Mouse (Mus musculus) forebrain, embryonic 16.5 days (tissue): ENCODE data around the gene Fdxr. TPM values are rescaled to one million over a fixed set of nuclear protein-coding genes. Genes with fewer than 3 reads are reported as not detected.
A peak's percentile ranks its signal among the peaks of the same experiment; 100 is the strongest.

ENCODE experiments used
- ATAC-seq: fragments of 200-750 bp; cut with Nextera tagmentation; 2 replicates; pipeline ENCODE4 v1.8.0; 2017; ENCODE audit warnings: mild to moderate bottlenecking, moderate library complexity
- H3K27ac ChIP-seq: fragments of 300-500 bp; sonication (generic); 2 replicates; pipeline ENCODE4 v1.5.1; 2014; ENCODE audit warnings: low read length, control low read depth
- H3K27me3 ChIP-seq: fragments of 300-500 bp; sonication (generic); replicated peaks from 2 replicates; pipeline ENCODE4 v1.6.1; 2014; ENCODE audit warnings: low read length; ENCODE audit not compliant: control insufficient read depth, insufficient read depth
- H3K36me3 ChIP-seq: fragments of 300-500 bp; sonication (generic); 2 replicates; pipeline ENCODE4 v1.6.1; 2014; ENCODE audit not compliant: control insufficient read depth, insufficient read depth
- H3K4me1 ChIP-seq: fragments of 300-500 bp; sonication (generic); replicated peaks from 2 replicates; pipeline ENCODE4 v1.6.1; 2014; ENCODE audit warnings: low read length; ENCODE audit not compliant: control insufficient read depth, insufficient read depth
- H3K4me2 ChIP-seq: fragments of 300-500 bp; sonication (generic); 2 replicates; pipeline ENCODE4 v1.6.1; 2014; ENCODE audit warnings: mild to moderate bottlenecking, low read length, control low read depth
- H3K4me3 ChIP-seq: fragments of 300-500 bp; sonication (generic); replicated peaks from 2 replicates; pipeline ENCODE4 v1.5.1; 2014; ENCODE audit warnings: mild to moderate bottlenecking, low read length, control low read depth
- H3K9ac ChIP-seq: fragments of 300-500 bp; sonication (generic); replicated peaks from 2 replicates; pipeline ENCODE4 v1.6.1; 2014; ENCODE audit warnings: low read depth, low read length, control low read depth
- H3K9me3 ChIP-seq: fragments of 300-500 bp; sonication (generic); 2 replicates; pipeline ENCODE4 v1.6.1; 2016; ENCODE audit warnings: low read length; ENCODE audit not compliant: control insufficient read depth
- WGBS: fragments of 180-500 bp; shearing (Covaris S2); extraction: QIAGEN DNeasy Blood & Tissue Kit; methylation state at CpG from one replicate; pipeline ENCODE4 v1.1.7; 2014; 5-methylcytosine and 5-hydroxymethylcytosine counted together
- polyA plus RNA-seq: library from polyadenylated mRNA; unstranded; fragments of >200 nt; fragmentation: Nextera tagmentation; extraction: Ambion mirVana; gene quantifications from 2 replicates; pipeline ENCODE4 v1.2.1, GENCODE M21; 2015

The Fdxr gene
- polyA plus RNA-seq, 1 experiment from 2014 or later = 26.9 TPM

GRCm38 (mm10) chr11:115266400-115266778 is 10.5 kb downstream of the Fdxr start:
- 1% methylated on average over 22 of the region's 22 CpGs for WGBS
- Histone ChIP-seq H3K4me3 (peak overlapping the region; percentile 30), H3K4me1 (peaks cover 21% of the 10 kb centered on the region), H3K9ac (0 out of 2 replicates have a peak overlapping the region, but pooled peaks have one; percentile 24), H3K4me2 (peak overlapping the region; percentile 49), H3K9me3 (no peaks in the 10 kb centered on the region), H3K27ac (no peak overlapping the region), H3K36me3 (peaks cover 5% of the 10 kb centered on the region), H3K27me3 (peaks cover 52% of the 10 kb centered on the region)
- ATAC-seq = no peak

GRCm38 (mm10) chr11:115265771-115266399 is 11.0 kb downstream of the Fdxr start:
- H3K4me3 ChIP-seq = no peak overlapping the region
- 4% methylated on average over 20 of the region's 20 CpGs for WGBS
- no peak overlapping the region for H3K4me2 ChIP-seq

GRCm38 (mm10) chr11:115264862-115265668 is 11.8 kb downstream of the Fdxr start:
- 0 out of 2 replicates have a peak overlapping the region, but pooled peaks have one; percentile 28 for H3K9ac ChIP-seq
- H3K4me1 ChIP-seq = peaks cover 18% of the 10 kb centered on the region
- peak overlapping the region; percentile 19 for H3K4me3 ChIP-seq
- 0 out of 2 replicates have a peak, but pooled peaks have one; percentile 18 for ATAC-seq
- H3K36me3 ChIP-seq = peaks cover 5% of the 10 kb centered on the region
- WGBS = 5% methylated on average over 38 of the region's 39 CpGs
- no peaks in the 10 kb centered on the region for H3K9me3 ChIP-seq
- H3K27ac ChIP-seq = no peak overlapping the region
- H3K4me2 ChIP-seq = peak overlapping the region; percentile 45
- peaks cover 60% of the 10 kb centered on the region for H3K27me3 ChIP-seq

More at GRCm38 (mm10) chr11:115265771-115266399, 11.0 kb downstream of the Fdxr start:
- H3K27ac ChIP-seq = no peak overlapping the region
- no peak overlapping the region for H3K9ac ChIP-seq
- H3K36me3 ChIP-seq = peaks cover 5% of the 10 kb centered on the region
- H3K4me1 ChIP-seq = peaks cover 21% of the 10 kb centered on the region
- H3K27me3 ChIP-seq = peaks cover 52% of the 10 kb centered on the region
- ATAC-seq = no peak
- no peaks in the 10 kb centered on the region for H3K9me3 ChIP-seq

- H3K4me2 ChIP-seq = no peak overlapping the region
- peaks cover 66% of the 10 kb centered on the region for H3K27me3 ChIP-seq
- WGBS = 71% methylated on average over 7 of the region's 7 CpGs
- H3K27ac ChIP-seq = no peak overlapping the region
- H3K4me1 ChIP-seq = peaks cover 17% of the 10 kb centered on the region
- H3K4me3 ChIP-seq = no peak overlapping the region
- ATAC-seq = no peak
- peaks cover 5% of the 10 kb centered on the region for H3K36me3 ChIP-seq
- no peak overlapping the region for H3K9ac ChIP-seq
- no peaks in the 10 kb centered on the region for H3K9me3 ChIP-seq
Measured at GRCm38 (mm10) chr11:115264136-115264861, 12.6 kb downstream of the Fdxr start.

GRCm38 (mm10) chr11:115262954-115263353 is 13.9 kb downstream of the Fdxr start:
- Histone ChIP-seq H3K9ac (no peak overlapping the region), H3K27ac (no peak overlapping the region), H3K4me1 (peaks cover 17% of the 10 kb centered on the region), H3K27me3 (peaks cover 71% of the 10 kb centered on the region), H3K9me3 (no peaks in the 10 kb centered on the region), H3K4me2 (no peak overlapping the region), H3K36me3 (no peaks in the 10 kb centered on the region), H3K4me3 (no peak overlapping the region)
- no peak for ATAC-seq
- WGBS = 61% methylated on average over 11 of the region's 11 CpGs

GRCm38 (mm10) chr11:115259134-115259533 is 17.7 kb downstream of the Fdxr start:
- Histone ChIP-seq H3K27ac (no peak overlapping the region), H3K27me3 (peaks cover 46% of the 10 kb centered on the region), H3K36me3 (no peaks in the 10 kb centered on the region), H3K9ac (no peak overlapping the region), H3K4me3 (no peak overlapping the region), H3K4me1 (no peaks in the 10 kb centered on the region), H3K4me2 (no peak overlapping the region), H3K9me3 (no peaks in the 10 kb centered on the region)
- 79% methylated on average over 4 of the region's 4 CpGs for WGBS
- ATAC-seq = no peak

GRCm38 (mm10) chr11:115257775-115258510 is 18.9 kb downstream of the Fdxr start:
- Histone ChIP-seq H3K4me1 (no peaks in the 10 kb centered on the region), H3K36me3 (no peaks in the 10 kb centered on the region), H3K27ac (no peak overlapping the region), H3K9ac (no peak overlapping the region), H3K27me3 (peaks cover 44% of the 10 kb centered on the region), H3K4me2 (peak overlapping the region; percentile 39), H3K9me3 (no peaks in the 10 kb centered on the region), H3K4me3 (peak overlapping the region; percentile 19)
- no peak for ATAC-seq
- 15% methylated on average over 56 of the region's 59 CpGs for WGBS

GRCm38 (mm10) chr11:115251258-115251657 is 25.6 kb downstream of the Fdxr start:
- Histone ChIP-seq H3K9me3 (no peaks in the 10 kb centered on the region), H3K4me1 (peaks cover 26% of the 10 kb centered on the region), H3K27ac (no peak overlapping the region), H3K27me3 (peaks cover 27% of the 10 kb centered on the region), H3K4me3 (no peak overlapping the region), H3K9ac (no peak overlapping the region), H3K36me3 (no peaks in the 10 kb centered on the region), H3K4me2 (no peak overlapping the region)
- no peak for ATAC-seq
- 54% methylated on average over 3 of the region's 3 CpGs for WGBS
